Mouse (Mus musculus): ENCODE results near the gene Slc12a9. TPM values are rescaled to one million over a fixed set of nuclear protein-coding genes. Genes with fewer than 3 reads are reported as not detected.

Gene Slc12a9
- polyA plus RNA-seq, 1 experiment = 21.6 TPM

- H3K36me3 ChIP-seq (ENCODE audit: control insufficient read depth, insufficient read depth, low read length) = no peaks in the 10 kb centered on the region; the same call in 1 of the 2 replicates
- WGBS = 85% methylated on average over 7 of the region's 7 CpGs
- no peak for DNase-seq
- no peak overlapping the region for H3K4me3 ChIP-seq (ENCODE audit: insufficient read depth, low read depth, low read length)
- H3K4me1 ChIP-seq (ENCODE audit: control insufficient read depth, insufficient read depth, low read length) = no peaks in the 10 kb centered on the region; the same call in 1 of the 2 replicates
- H3K27me3 ChIP-seq (replicated peaks; ENCODE audit: control insufficient read depth, insufficient read depth, low read length) = no peaks in the 10 kb centered on the region
- H3K27ac ChIP-seq (ENCODE audit: insufficient read depth, low read depth, low read length) = no peak overlapping the region
- TF ChIP-seq CTCF (conservative IDR thresholded peaks at IDR 0.05; ENCODE audit: insufficient read depth, insufficient read length, low read depth, low read length) (no peak), POLR2A (IDR thresholded peaks at IDR 0.05; ENCODE audit: low read depth, low read length) (no peak)
These were observed 2.5 kb downstream of the Slc12a9 start for GRCm38 (mm10) chr5:137330910-137331309.

- no peak overlapping the region for H3K4me3 ChIP-seq (ENCODE audit: insufficient read depth, low read depth, low read length)
- no peaks in the 10 kb centered on the region for H3K36me3 ChIP-seq (ENCODE audit: control insufficient read depth, insufficient read depth, low read length)
- H3K27ac ChIP-seq (ENCODE audit: insufficient read depth, low read depth, low read length) = no peak overlapping the region
- no peak for DNase-seq
- H3K27me3 ChIP-seq (replicated peaks; ENCODE audit: control insufficient read depth, insufficient read depth, low read length) = no peaks in the 10 kb centered on the region
- no peak for TF ChIP-seq CTCF (conservative IDR thresholded peaks at IDR 0.05; ENCODE audit: insufficient read depth, insufficient read length, low read depth, low read length)
- TF ChIP-seq POLR2A (IDR thresholded peaks at IDR 0.05; ENCODE audit: low read depth, low read length) = no peak
- 94% methylated on average over 3 of the region's 3 CpGs for WGBS
- H3K4me1 ChIP-seq (ENCODE audit: control insufficient read depth, insufficient read depth, low read length) = no peaks in the 10 kb centered on the region; the same call in 1 of the 2 replicates
These were observed 12.4 kb downstream of the Slc12a9 start for GRCm38 (mm10) chr5:137320996-137321395.

GRCm38 (mm10) chr5:137318570-137318969 is 14.8 kb downstream of the Slc12a9 start:
- 60% methylated on average over 1 of the region's 1 CpGs for WGBS
- no peak for TF ChIP-seq CTCF (conservative IDR thresholded peaks at IDR 0.05; ENCODE audit: insufficient read depth, insufficient read length, low read depth, low read length)
- no peak for TF ChIP-seq POLR2A (IDR thresholded peaks at IDR 0.05; ENCODE audit: low read depth, low read length)
- Histone ChIP-seq H3K36me3 (ENCODE audit: control insufficient read depth, insufficient read depth, low read length) (no peaks in the 10 kb centered on the region), H3K27ac (ENCODE audit: insufficient read depth, low read depth, low read length) (peak overlapping the region; percentile 48; the same call in 1 of the 2 replicates), H3K4me3 (ENCODE audit: insufficient read depth, low read depth, low read length) (no peak overlapping the region), H3K27me3 (replicated peaks; ENCODE audit: control insufficient read depth, insufficient read depth, low read length) (no peaks in the 10 kb centered on the region), H3K4me1 (ENCODE audit: control insufficient read depth, insufficient read depth, low read length) (peaks cover 3% of the 10 kb centered on the region; the same call in 1 of the 2 replicates)
- DNase-seq = peak; percentile 83

- Histone ChIP-seq H3K36me3 (ENCODE audit: control insufficient read depth, insufficient read depth, low read length) (no peaks in the 10 kb centered on the region), H3K4me1 (ENCODE audit: control insufficient read depth, insufficient read depth, low read length) (peaks cover 9% of the 10 kb centered on the region; the same call in 1 of the 2 replicates), H3K4me3 (ENCODE audit: insufficient read depth, low read depth, low read length) (no peak overlapping the region), H3K27me3 (replicated peaks; ENCODE audit: control insufficient read depth, insufficient read depth, low read length) (no peaks in the 10 kb centered on the region), H3K27ac (ENCODE audit: insufficient read depth, low read depth, low read length) (no peak overlapping the region)
- TF ChIP-seq POLR2A (IDR thresholded peaks at IDR 0.05; ENCODE audit: low read depth, low read length) (no peak), CTCF (conservative IDR thresholded peaks at IDR 0.05; ENCODE audit: insufficient read depth, insufficient read length, low read depth, low read length) (no peak)
- no peak for DNase-seq
- 95% methylated on average over 8 of the region's 8 CpGs for WGBS
These were observed 16.0 kb downstream of the Slc12a9 start for GRCm38 (mm10) chr5:137317361-137317760.

GRCm38 (mm10) chr5:137315084-137315903 is 18.1 kb downstream of the Slc12a9 start:
- WGBS = 64% methylated on average over 30 of the region's 30 CpGs
- no peak overlapping the region for H3K27ac ChIP-seq (ENCODE audit: insufficient read depth, low read depth, low read length)
- peak; percentile 31 for DNase-seq
- H3K36me3 ChIP-seq (ENCODE audit: control insufficient read depth, insufficient read depth, low read length) = no peaks in the 10 kb centered on the region
- H3K27me3 ChIP-seq (replicated peaks; ENCODE audit: control insufficient read depth, insufficient read depth, low read length) = no peaks in the 10 kb centered on the region
- H3K4me3 ChIP-seq (ENCODE audit: insufficient read depth, low read depth, low read length) = no peak overlapping the region
- TF ChIP-seq CTCF (conservative IDR thresholded peaks at IDR 0.05; ENCODE audit: insufficient read depth, insufficient read length, low read depth, low read length) = peak; percentile 50
- TF ChIP-seq POLR2A (IDR thresholded peaks at IDR 0.05; ENCODE audit: low read depth, low read length) = no peak
- peaks cover 9% of the 10 kb centered on the region; the same call in 1 of the 2 replicates for H3K4me1 ChIP-seq (ENCODE audit: control insufficient read depth, insufficient read depth, low read length)

- 33% methylated on average over 30 of the region's 30 CpGs for WGBS
- H3K4me1 ChIP-seq (ENCODE audit: control insufficient read depth, insufficient read depth, low read length) = peaks cover 9% of the 10 kb centered on the region; the same call in 1 of the 2 replicates
- H3K27me3 ChIP-seq (replicated peaks; ENCODE audit: control insufficient read depth, insufficient read depth, low read length) = no peaks in the 10 kb centered on the region
- peak within 1 kb of the TSS; percentile 77 for H3K27ac ChIP-seq (ENCODE audit: insufficient read depth, low read depth, low read length)
- DNase-seq = peak; percentile 92
- TF ChIP-seq CTCF (conservative IDR thresholded peaks at IDR 0.05; ENCODE audit: insufficient read depth, insufficient read length, low read depth, low read length) (no peak), POLR2A (IDR thresholded peaks at IDR 0.05; ENCODE audit: low read depth, low read length) (no peak)
- no peaks in the 10 kb centered on the region for H3K36me3 ChIP-seq (ENCODE audit: control insufficient read depth, insufficient read depth, low read length)
- H3K4me3 ChIP-seq (ENCODE audit: insufficient read depth, low read depth, low read length) = peak within 1 kb of the TSS; percentile 72
These were observed 19.0 kb downstream of the Slc12a9 start, which contains the start of gene Trip6 for GRCm38 (mm10) chr5:137314193-137315083. Gene Trip6 (minus strand): TSS chr5:137314404.
